Mouse (Mus musculus) heart, postnatal 10 days (tissue): ENCODE measurements at regions not wholly inside any gene's neighbourhood (a gene's known extent, or its start where the extent isn't known, plus 50 kb on each side); places are given as distances from the start of the nearest gene placed in this dataset.
"Not testable (repeated sequence)": the region's sequence is repeated elsewhere in the genome, so short reads cannot be mapped to it uniquely, and the experiment has no call there.

Experiments used
- DNase-seq, 2 experiments: peaks; one replicate each; pipeline ENCODE4 v3.0.0; 2021
- intact Hi-C: fragments of 180-260 bp; cut with DNase I; formaldehyde crosslinking; loops from one replicate; pipeline ENCODE4 v1.15.1; 2025

DNA sequence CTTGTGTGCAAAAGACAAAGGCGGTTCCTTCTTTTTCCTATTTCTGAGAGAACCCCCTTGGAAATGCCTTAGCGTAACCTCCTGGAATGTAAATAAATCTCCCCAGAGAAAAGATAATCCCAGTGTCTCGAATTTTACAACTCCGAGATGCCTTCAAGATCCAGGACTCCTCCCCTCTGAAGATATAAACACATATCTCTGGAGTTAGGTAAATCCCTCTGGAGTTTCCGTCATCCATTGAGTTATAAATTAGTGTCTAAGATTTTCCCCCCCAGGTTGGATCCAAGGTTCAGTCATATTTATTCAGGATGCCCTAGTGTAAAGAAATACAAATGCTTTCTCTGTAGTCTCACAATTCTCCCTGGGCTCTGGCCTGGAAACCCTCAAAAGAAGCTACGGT lies 200.3 kb downstream of the Rchy1 start:
- no peak for DNase-seq
- intact Hi-C loops, result no loop called here

- intact Hi-C loops, result no loop called here
- no peak for DNase-seq
These were observed 206.9 kb downstream of the Rchy1 start for GRCm38 (mm10) chr5:91755958-91756357.

DNA sequence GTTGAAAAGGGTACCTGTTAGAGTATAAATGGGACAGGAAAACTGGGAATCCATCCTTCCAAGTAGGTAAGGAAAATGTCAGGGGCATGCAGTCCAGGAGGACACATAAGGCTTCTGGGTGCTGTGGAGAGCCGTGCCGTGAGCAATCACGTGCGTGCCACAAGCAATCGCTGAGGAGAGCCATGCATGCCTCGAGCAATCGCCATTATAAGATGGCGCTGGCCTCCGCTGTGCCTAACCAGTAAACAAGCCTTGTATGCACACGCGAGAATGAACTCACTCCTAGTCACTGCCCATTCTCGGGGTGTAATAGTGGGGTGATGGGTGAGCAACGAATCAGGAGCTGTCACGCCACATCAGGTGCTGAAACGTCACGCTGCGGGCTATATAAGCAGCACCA lies 210.0 kb downstream of the Rchy1 start:
- intact Hi-C loops, DNase-seq: not testable (repeated sequence)

DNA sequence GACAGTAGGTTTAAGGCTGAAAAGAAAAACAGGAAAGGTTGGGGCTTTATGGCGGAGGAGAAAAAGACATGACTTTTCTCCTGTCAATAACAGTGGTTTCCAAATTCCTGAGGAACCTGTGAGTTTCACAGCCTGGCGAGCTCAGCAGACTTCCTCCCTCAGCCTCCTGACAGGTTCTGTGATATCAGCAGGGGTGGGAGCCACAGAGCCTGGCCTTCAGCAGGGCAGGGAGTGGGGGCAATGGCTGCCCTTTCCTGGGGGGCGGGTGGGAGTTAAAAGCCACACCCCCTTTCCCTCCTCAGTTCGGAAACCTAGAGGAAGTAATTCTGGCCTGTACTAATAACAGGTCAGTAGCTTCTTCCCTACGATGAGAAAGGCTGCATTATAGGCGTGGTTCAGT lies 211.7 kb downstream of the Rchy1 start:
- no peak for DNase-seq

GRCm38 (mm10) chr5:91746077-91746476 lies 216.8 kb downstream of the Rchy1 start:
- intact Hi-C loops, result no loop called here
- no peak for DNase-seq

More for the DNA sequence above, 211.7 kb downstream of the Rchy1 start:
- intact Hi-C loops, result no loop called here

GRCm38 (mm10) chr5:91744389-91744788 lies 218.5 kb downstream of the Rchy1 start:
- intact Hi-C loops, result no loop called here
- no peak for DNase-seq

DNA sequence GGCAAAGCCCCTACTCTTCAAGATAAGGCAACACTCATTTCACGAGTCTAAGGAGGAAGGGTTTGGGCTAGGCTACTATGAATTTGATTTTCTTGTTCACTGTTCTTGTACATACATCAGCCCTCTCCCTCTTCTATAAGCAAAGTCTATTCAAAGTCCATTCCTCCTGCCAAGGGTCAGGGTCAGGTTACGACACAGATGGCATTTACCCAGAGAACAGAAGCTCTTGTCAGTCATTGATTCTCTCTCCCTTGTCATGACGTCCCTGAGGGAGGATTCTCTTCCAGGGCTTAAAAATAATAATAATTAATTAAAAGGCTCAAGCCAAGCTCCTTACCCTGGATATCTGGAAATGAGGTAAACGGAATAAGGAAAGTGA lies 222.7 kb downstream of the Rchy1 start:
- intact Hi-C loops, result no loop called here
- DNase-seq, result peak; percentile 3 to 23

DNA sequence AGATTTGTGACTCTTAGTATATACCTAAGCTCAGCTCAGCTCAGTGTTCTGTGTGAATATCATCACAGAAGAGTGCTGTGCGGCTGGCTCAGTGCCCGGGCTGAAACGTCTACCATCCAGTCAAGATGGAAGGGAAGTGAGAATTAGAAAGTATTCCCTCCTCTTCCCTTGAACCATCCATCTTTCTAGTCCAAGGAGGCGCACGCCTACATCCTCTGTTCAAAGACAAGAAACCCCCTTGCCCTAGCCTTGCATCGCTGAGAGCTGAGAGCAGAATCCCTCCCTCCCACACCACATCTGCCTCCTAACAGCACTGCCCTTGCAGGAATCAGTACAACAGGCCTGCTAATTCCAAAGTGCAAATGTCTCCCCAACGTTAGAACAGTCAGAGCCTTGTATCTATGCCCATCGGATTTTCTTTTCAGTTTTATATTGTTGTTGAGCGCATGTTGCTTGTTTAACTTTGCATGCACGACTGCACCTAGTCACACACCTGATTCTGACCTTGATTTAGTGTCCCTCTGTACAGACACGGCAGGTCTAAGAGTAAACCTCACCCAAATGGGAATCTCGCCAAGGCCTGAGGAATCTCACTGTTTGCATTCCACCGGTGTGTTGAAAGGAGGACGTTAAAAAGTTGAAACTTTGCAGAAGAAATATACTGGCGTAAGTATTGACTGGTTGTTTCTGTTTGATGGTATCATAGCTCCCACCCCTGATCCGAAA lies 222.2 kb downstream of the Parm1 start:
- intact Hi-C loops, result no loop called here
- DNase-seq, result peak; percentile 49 to 71

DNA sequence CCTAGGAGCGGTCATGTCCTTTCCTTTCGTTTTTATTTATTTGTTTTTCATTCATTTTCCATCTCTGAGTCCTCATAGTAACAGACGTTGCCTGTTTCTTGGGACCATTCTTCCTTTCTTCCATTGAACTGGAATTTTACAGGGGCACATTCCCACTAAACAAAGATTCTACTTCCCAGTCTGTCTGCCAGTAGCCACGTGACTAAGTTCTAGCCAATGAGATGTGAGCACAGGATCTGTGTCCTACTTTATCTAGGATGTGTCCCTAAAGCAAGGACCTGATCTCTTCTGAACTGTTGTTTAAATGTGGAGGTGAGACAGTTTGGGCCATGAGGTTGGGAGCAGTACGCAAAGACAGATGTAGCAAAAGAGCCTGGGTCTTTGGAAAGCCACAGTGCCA lies 214.6 kb downstream of the Parm1 start:
- intact Hi-C loops, result no loop called here
- no peak for DNase-seq

GRCm38 (mm10) chr5:91731155-91731554 lies 213.7 kb downstream of the Parm1 start:
- no peak for DNase-seq
- intact Hi-C loops, result no loop called here

DNA sequence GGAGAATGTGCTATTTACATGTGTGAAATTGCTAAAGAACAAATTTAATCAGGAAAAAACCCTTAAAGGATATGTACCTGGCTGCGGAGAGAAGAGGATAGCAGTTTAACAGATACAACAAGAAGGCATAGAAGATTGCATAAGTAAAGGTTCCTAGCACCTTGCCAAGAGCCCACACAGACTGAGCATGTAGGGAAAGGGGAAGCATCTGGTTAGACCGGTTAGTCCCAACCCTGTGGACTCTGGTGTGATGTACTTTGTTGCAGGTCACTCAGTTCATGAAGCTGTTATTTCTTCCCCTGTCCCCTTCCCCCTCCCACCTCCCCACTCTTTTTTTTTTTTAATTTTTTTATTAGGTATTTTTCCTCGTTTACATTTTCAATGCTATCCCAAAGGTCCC lies 212.5 kb downstream of the Parm1 start:
- intact Hi-C loops, result no loop called here

GRCm38 (mm10) chr5:91729415-91729814 lies 212.0 kb downstream of the Parm1 start:
- intact Hi-C loops, result no loop called here
- no peak for DNase-seq

More for the DNA sequence above, 212.5 kb downstream of the Parm1 start:
- DNase-seq, result no peak

DNA sequence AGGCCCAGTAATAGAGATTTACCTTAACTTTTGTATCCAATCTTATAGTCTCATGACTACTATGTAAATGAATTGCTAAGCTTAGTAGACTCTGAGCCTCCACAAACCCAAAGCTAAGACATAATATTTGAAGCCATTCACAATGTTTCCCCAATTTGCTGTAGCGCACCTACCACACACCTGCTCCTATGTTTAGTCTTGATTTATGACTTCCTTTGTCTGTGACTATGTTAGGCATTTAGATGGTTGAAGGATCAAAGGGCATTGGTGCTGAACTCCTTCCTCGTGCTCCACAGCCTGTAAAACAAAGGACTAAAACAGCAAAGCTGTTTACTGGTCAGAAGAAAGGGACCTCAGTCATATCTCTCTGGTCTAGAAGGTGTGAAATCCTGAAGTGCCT lies 210.0 kb downstream of the Parm1 start:
- intact Hi-C loops, result no loop called here
- DNase-seq, result no peak

- intact Hi-C loops, result no loop called here
- DNase-seq, result no peak
These were observed 208.7 kb downstream of the Parm1 start for GRCm38 (mm10) chr5:91726118-91726500.

GRCm38 (mm10) chr5:91725380-91726117 lies 208.1 kb downstream of the Parm1 start:
- intact Hi-C loops, result no loop called here
- DNase-seq, result no peak

GRCm38 (mm10) chr5:91724881-91725280 lies 207.5 kb downstream of the Parm1 start:
- intact Hi-C loops, result no loop called here
- no peak for DNase-seq

DNA sequence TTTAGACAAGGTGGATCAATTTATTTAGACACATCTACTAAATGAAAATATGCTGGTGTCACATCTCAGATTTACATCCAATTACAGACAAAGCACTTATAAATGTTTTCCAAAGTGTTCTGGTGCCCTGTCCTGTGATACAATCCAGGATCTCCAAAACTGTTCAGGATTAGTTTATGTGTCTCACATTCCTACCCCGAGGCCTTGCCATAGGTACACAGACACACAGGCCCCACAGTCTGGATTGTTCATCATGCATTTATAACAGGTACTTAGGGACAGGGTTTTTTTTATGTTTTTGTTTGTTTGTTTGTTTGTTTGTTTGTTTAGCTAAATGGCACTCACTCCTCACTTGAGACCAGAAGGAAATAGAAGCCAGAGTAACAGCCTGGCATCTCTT lies 206.0 kb downstream of the Parm1 start:
- DNase-seq, result no peak
- intact Hi-C loops, result no loop called here

GRCm38 (mm10) chr5:91722982-91723381 lies 205.6 kb downstream of the Parm1 start:
- no peak for DNase-seq
- intact Hi-C loops, result no loop called here

GRCm38 (mm10) chr5:91722403-91722802 lies 205.0 kb downstream of the Parm1 start:
- no peak for DNase-seq
- intact Hi-C loops, result no loop called here

- intact Hi-C loops, result no loop called here
- no peak for DNase-seq
These were observed 204.0 kb downstream of the Parm1 start for GRCm38 (mm10) chr5:91721231-91722096.

DNA sequence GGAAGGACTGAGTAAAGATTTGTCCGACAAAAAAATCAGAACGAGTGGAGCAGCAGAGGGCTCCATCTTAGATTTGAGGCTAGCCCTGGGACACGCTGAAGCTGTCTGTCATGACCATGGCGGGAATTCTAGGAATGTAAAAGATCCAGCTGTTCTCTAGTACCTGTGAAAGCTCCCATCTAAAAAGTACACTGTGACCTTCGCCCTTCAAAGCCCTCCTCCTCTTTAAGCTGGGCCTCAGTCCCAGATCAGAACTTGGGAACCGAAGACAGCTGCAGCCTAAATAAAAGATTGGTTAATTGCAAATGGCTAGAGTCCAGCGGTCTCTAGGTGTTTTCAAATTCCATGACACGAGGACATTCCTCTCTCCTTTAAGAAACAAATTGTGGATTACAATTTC lies 195.6 kb downstream of the Parm1 start:
- DNase-seq, result no peak
- intact Hi-C loops, result loop anchor here (10.0 kb wide), 1 partner anchor 198 kb away; the partner anchor contains the start of gene Parm1
